Comparison of ENCODE assay signal across 17 mouse cellular contexts in the genomic region with DNA sequence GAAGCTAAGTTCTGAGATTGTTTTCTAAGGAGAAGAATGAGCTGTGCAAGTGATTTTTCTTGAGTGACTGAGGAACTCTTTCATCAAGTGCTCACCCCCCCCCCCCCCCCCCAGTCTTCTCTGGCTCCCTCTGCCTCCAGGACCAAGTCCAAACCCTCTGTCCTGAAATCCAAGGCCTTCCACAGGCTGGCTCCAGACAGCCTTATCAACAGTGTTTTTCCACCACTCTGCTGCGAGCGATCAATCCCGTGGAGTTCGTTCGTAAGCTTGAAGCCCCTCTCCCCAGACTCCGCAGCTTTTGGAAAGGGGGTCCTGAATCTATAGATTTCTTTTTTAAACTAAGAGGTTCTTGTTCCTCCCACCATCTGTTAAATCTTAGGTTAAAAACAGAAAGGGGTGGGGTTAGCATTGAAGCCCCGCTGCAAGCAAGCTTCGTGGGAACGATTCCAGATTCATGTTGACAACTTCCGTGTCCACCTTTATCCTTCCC.
DNase-seq lines count a peak whose midpoint lies in the region; TF ChIP-seq lines count a peak whose summit lies in the region.
"Had no signal": no experiment of that assay in that cellular context is flagged by ENCODE, and none has a peak within 500 bp of the region (broad histone marks: within the 10 kb centered on the region; RNA-seq: fewer than 3 reads in every experiment).

No protein-coding gene starts in this region.

- no peak for TF ChIP-seq EP300 in heart, adult 2 months (IDR thresholded peaks at IDR 0.05; ENCODE audit: insufficient read depth, low read depth, low read length)

- no peak overlapping the region for H3K4me3 ChIP-seq in heart, adult 2 months
- no peak overlapping the region for H3K4me3 ChIP-seq in cerebellum, adult 2 months (replicated peaks; ENCODE audit: insufficient read depth, low read depth, low read length)
- H3K4me3 ChIP-seq: layer of hippocampus, adult 2 months; limb, embryonic 13.5 days; midbrain, embryonic 10.5 days had no signal

- intact Hi-C loops in heart, adult 2 months (cut with DNase I), result no loop called here
- intact Hi-C loops in heart, postnatal 36 days (cut with DNase I), result no loop called here

- H3K27me3 ChIP-seq in heart, adult 2 months (ENCODE audit: control insufficient read depth, insufficient read depth, low read length), result no peaks in the 10 kb centered on the region
- no peaks in the 10 kb centered on the region; the same call in 1 of the 2 replicates for H3K27me3 ChIP-seq in cerebellum, adult 2 months (ENCODE audit: control insufficient read depth, insufficient read depth, low read length)
- H3K27me3 ChIP-seq: limb, embryonic 13.5 days had no signal

- H3K27ac ChIP-seq in heart, adult 2 months, result peak overlapping the region; percentile 28
- H3K27ac ChIP-seq in cerebellum, adult 2 months (ENCODE audit: insufficient read depth, low read length), result no peak overlapping the region
- H3K27ac ChIP-seq: hindbrain, embryonic 14.5 days; kidney, postnatal 0 days; layer of hippocampus, adult 2 months; limb, embryonic 13.5 days; midbrain, embryonic 10.5 days had no signal

- H3K79me2 ChIP-seq in heart, adult 2 months (replicated peaks; ENCODE audit: control insufficient read depth, insufficient read depth, low read length), result no peaks in the 10 kb centered on the region

- no peak for TF ChIP-seq POLR2A in heart, adult 2 months (IDR thresholded peaks at IDR 0.05; ENCODE audit: insufficient read depth, low read depth, low read length)
- no peak for TF ChIP-seq POLR2A in cerebellum, adult 2 months (IDR thresholded peaks at IDR 0.05; ENCODE audit: borderline replicate concordance, insufficient read depth, low read length)

- 48% methylated on average over 10 of the region's 10 CpGs for WGBS in heart, adult 2 months
- WGBS in cerebellum, adult 2 months, result 58% methylated on average over 10 of the region's 10 CpGs

- no peaks in the 10 kb centered on the region for H3K36me3 ChIP-seq in heart, adult 2 months (ENCODE audit: control insufficient read depth, insufficient read depth, low read length)
- H3K36me3 ChIP-seq: limb, embryonic 13.5 days; midbrain, embryonic 10.5 days had no signal

- H3K9ac ChIP-seq in heart, adult 2 months (ENCODE audit: low read depth, low read length), result no peak overlapping the region
- H3K9ac ChIP-seq: hindbrain, embryonic 14.5 days; limb, embryonic 13.5 days; liver, postnatal 0 days had no signal

- no peak for TF ChIP-seq CTCF in heart, adult 2 months (IDR thresholded peaks at IDR 0.05)
- TF ChIP-seq CTCF in cerebellum, adult 2 months (IDR thresholded peaks at IDR 0.05; ENCODE audit: borderline replicate concordance, insufficient read depth, low read depth, low read length), result no peak

- DNase-seq in adrenal gland, adult (ENCODE audit: inconsistent age in 2 of 2, low spot score in 1 of 2), result peak; percentile 16 to 69
- DNase-seq in adrenal gland, adult 18-20 months (ENCODE audit: low spot score in 2 of 2), result no peak
- DNase-seq in heart, adult 2 months, result peak; percentile 29
- DNase-seq in heart, adult 8-10 months (ENCODE audit: low spot score), result no peak
- DNase-seq in ovary, postnatal 36 days (ENCODE audit: low spot score), result peak; percentile 39
- DNase-seq in ovary, postnatal 14 days (ENCODE audit: low spot score), result no peak
- peak; percentile 12 to 25 for DNase-seq in heart, postnatal 36 days
- no peak for DNase-seq in cerebellum, adult 2 months
- DNase-seq: cerebellum, adult 9-11 months; gastrocnemius, postnatal 36 days; liver, postnatal 0 days; thymus, postnatal 36 days had no signal

- no peaks in the 10 kb centered on the region for H3K4me1 ChIP-seq in heart, adult 2 months (ENCODE audit: control insufficient read depth, insufficient read depth, low read length)
- no peaks in the 10 kb centered on the region for H3K4me1 ChIP-seq in cerebellum, adult 2 months (ENCODE audit: control insufficient read depth, insufficient read depth, low read length)
- H3K4me1 ChIP-seq: midbrain, embryonic 10.5 days had no signal

Comparison
In these comparisons a context has a peak if more than half of its experiments do, and no peak if none do; other contexts are left out.
1. DNase-seq: peak in adrenal gland, adult (2 of 2), heart, adult 2 months (2 of 2), ovary, postnatal 36 days (single experiment) and heart, postnatal 36 days (2 of 2); none in adrenal gland, adult 18-20 months (0 of 2), heart, adult 8-10 months (single experiment), ovary, postnatal 14 days (single experiment) and cerebellum, adult 2 months (0 of 2).